Comparison of ENCODE assay signal across 8 mouse cellular contexts in genomic region chr14:76556031-76556851, GRCm38 (mm10). TPM values are rescaled to one million over a fixed set of nuclear protein-coding genes. Genes with fewer than 3 reads are reported as not detected.
A peak's percentile ranks its signal among the peaks of the same experiment; 100 is the strongest.
DNase-seq lines count a peak whose midpoint lies in the region; ATAC-seq lines count a peak whose summit lies in the region.

No protein-coding gene starts in this region.

- ATAC-seq in intestine, embryonic 14.5 days (replicated peaks; ENCODE audit: low FRiP score, low TSS enrichment, low read depth), result peak; percentile 79
- peak; percentile 19 for ATAC-seq in megakaryocyte, adult 5-6 weeks (ENCODE audit: poor library complexity, severe bottlenecking)

- no peaks in the 10 kb centered on the region for H3K27me3 ChIP-seq in intestine, embryonic 14.5 days (replicated peaks; ENCODE audit: control insufficient read depth, insufficient read depth, low read length)

- peak overlapping the region; percentile 72 for H3K27ac ChIP-seq in intestine, embryonic 14.5 days (ENCODE audit: low read depth)

- no peaks in the 10 kb centered on the region for H3K9me3 ChIP-seq in intestine, embryonic 14.5 days (ENCODE audit: control insufficient read depth, low read length)

- H3K36me3 ChIP-seq in intestine, embryonic 14.5 days (ENCODE audit: control insufficient read depth, insufficient read depth, low read length), result no peaks in the 10 kb centered on the region

- H3K4me2 ChIP-seq in intestine, embryonic 14.5 days (ENCODE audit: low read length), result peak overlapping the region; percentile 93

- peaks cover 12% of the 10 kb centered on the region; the same call in 1 of the 2 replicates for H3K4me1 ChIP-seq in intestine, embryonic 14.5 days (replicated peaks; ENCODE audit: control insufficient read depth, insufficient read depth, low read length)

- H3K4me3 ChIP-seq in intestine, embryonic 14.5 days (ENCODE audit: low read depth, low read length), result peak overlapping the region; percentile 64

- H3K9ac ChIP-seq in intestine, embryonic 14.5 days (ENCODE audit: low read length), result peak overlapping the region; percentile 65

- peak; percentile 34 for DNase-seq in adipocyte (ENCODE audit: low spot score)
- peak; percentile 67 for DNase-seq in embryo, embryonic 10 days (ENCODE audit: low spot score)
- DNase-seq in gastrocnemius, postnatal 36 days, result peak; percentile 38 to 51
- peak; percentile 85 for DNase-seq in intestine, embryonic 14.5 days (ENCODE audit: low spot score)
- peak; percentile 58 to 60 for DNase-seq in left cerebral cortex, adult 8-10 months (ENCODE audit: low spot score in 2 of 2)
- DNase-seq in right cerebral cortex, adult 2 months (ENCODE audit: low spot score in 2 of 2), result peak; percentile 60 to 65
- peak; percentile 59 for DNase-seq in urinary bladder, postnatal 14 days (ENCODE audit: low spot score)

- intact Hi-C loops in gastrocnemius, postnatal 36 days (cut with DNase I), result no loop called here

- whole genome bisulfite sequencing in intestine, embryonic 14.5 days, result under 1% methylated on average over 60 of the region's 67 CpGs

RNA-seq across cellular contexts. Expression of gene Serp2, which starts 0.4 kb away (rescaled TPM):
- under 1 TPM; 0.36 to 0.37 TPM for total RNA-seq in gastrocnemius, postnatal 36 days (2021)
- 13.0 and 13.6 TPM in 2 replicates for polyA plus RNA-seq in intestine, embryonic 14.5 days (2014; fragmentation: Nextera tagmentation; extraction: Ambion mirVana)
- 100 to 1,000 TPM; 143 to 176 (median 163) TPM for total RNA-seq in left cerebral cortex, adult 8-10 months (2022)
- not detected in 2 replicates for total RNA-seq in megakaryocyte, adult 5-6 weeks (2015)
- total RNA-seq in megakaryocyte, adult 5-6 weeks (2017), result not detected in 2 replicates

Comparison
In these comparisons a context has a peak if more than half of its experiments do, and no peak if none do; other contexts are left out.
1. Peak in every context shown above with its lines: DNase-seq, ATAC-seq, H3K4me3 ChIP-seq and H3K27ac ChIP-seq.
2. DNase-seq: peak in every context shown above with its lines; median percentile 85 in intestine, embryonic 14.5 days; 67 in embryo, embryonic 10 days; 62 in right cerebral cortex, adult 2 months; 59 in left cerebral cortex, adult 8-10 months; 59 in urinary bladder, postnatal 14 days; 44 in gastrocnemius, postnatal 36 days; 34 in adipocyte.
3. RNA of gene Serp2, which starts 0.4 kb away (total RNA-seq): 143 to 176 TPM in left cerebral cortex, adult 8-10 months; 0.36 to 0.37 TPM in gastrocnemius, postnatal 36 days and not detected in megakaryocyte, adult 5-6 weeks; every median in the first group is over 100 times any median in the second.